Mouse (Mus musculus) cerebellum, postnatal 4 days (tissue): ENCODE results near the gene Vti1a.

ENCODE experiments used
- DNase-seq, 2 experiments: peaks; one replicate each; pipeline ENCODE4 v3.0.0; 2022; ENCODE audit warnings: low spot score in 2 of 2, mixed read lengths in 1 of 2

Gene Vti1a

GRCm38 (mm10) chr19:55585270-55586224 lies 269.5 kb downstream of the Vti1a start:
- DNase-seq, result no peak

- no peak for DNase-seq
Measured at GRCm38 (mm10) chr19:55587638-55588421, 271.7 kb downstream of the Vti1a start.

- no peak for DNase-seq
Measured at GRCm38 (mm10) chr19:55588948-55589896, 273.1 kb downstream of the Vti1a start.

- no peak for DNase-seq
Measured at GRCm38 (mm10) chr19:55592876-55593691, 277.0 kb downstream of the Vti1a start.

GRCm38 (mm10) chr19:55593729-55594444 lies 277.8 kb downstream of the Vti1a start:
- DNase-seq, result no peak

GRCm38 (mm10) chr19:55594451-55594850 lies 278.4 kb downstream of the Vti1a start:
- no peak for DNase-seq

GRCm38 (mm10) chr19:55595945-55596649 lies 280.0 kb downstream of the Vti1a start:
- no peak for DNase-seq

- DNase-seq, result no peak
Measured at GRCm38 (mm10) chr19:55596804-55597203, 280.7 kb downstream of the Vti1a start.

- no peak for DNase-seq
Measured at GRCm38 (mm10) chr19:55597296-55597695, 281.2 kb downstream of the Vti1a start.

GRCm38 (mm10) chr19:55597951-55598350 lies 281.9 kb downstream of the Vti1a start:
- no peak for DNase-seq

- DNase-seq, result no peak
Measured at GRCm38 (mm10) chr19:55599124-55599523, 283.0 kb downstream of the Vti1a start.

GRCm38 (mm10) chr19:55607725-55608124 lies 291.6 kb downstream of the Vti1a start:
- no peak for DNase-seq

- no peak for DNase-seq
Measured at GRCm38 (mm10) chr19:55608858-55609375, 292.8 kb downstream of the Vti1a start.

GRCm38 (mm10) chr19:55609806-55610205 lies 293.7 kb downstream of the Vti1a start:
- no peak for DNase-seq

- no peak for DNase-seq
Measured at GRCm38 (mm10) chr19:55615743-55616142, 299.6 kb downstream of the Vti1a start.

GRCm38 (mm10) chr19:55616276-55616675 lies 300.2 kb downstream of the Vti1a start:
- peak in 1 of 2 experiments; percentile 41 for DNase-seq

- DNase-seq, result no peak
Measured at GRCm38 (mm10) chr19:55616937-55617336, 300.8 kb downstream of the Vti1a start.

- no peak for DNase-seq
Measured at GRCm38 (mm10) chr19:55618546-55618945, 302.5 kb downstream of the Vti1a start.

- DNase-seq, result no peak
Measured at GRCm38 (mm10) chr19:55620411-55621008, 304.4 kb downstream of the Vti1a start.
